Mouse (Mus musculus) inflammation-experienced regulatory T-cells, adult 6 months (primary cell): ENCODE results near the gene Adprm. TPM values are rescaled to one million over a fixed set of nuclear protein-coding genes. Genes with fewer than 3 reads are reported as not detected.

ENCODE experiments used
- ATAC-seq: one replicate; pipeline ENCODE4 v1.8.0; 2017
- polyA plus RNA-seq, 3 experiments: library from polyadenylated mRNA; unstranded; fragments of 100-300 nt; shearing (Covaris generic); gene quantifications; one replicate each; pipeline ENCODE4 v1.2.1; 2017

Adprm gene
- polyA plus RNA-seq, 3 experiments from 2014 or later, result 68.1 to 92.5 (median 75.7) TPM

GRCm38 (mm10) chr11:67022354-67023115 lies 29.9 kb downstream of the Adprm start:
- ATAC-seq, result no peak

GRCm38 (mm10) chr11:67020948-67021347 lies 31.4 kb downstream of the Adprm start:
- ATAC-seq, result no peak

GRCm38 (mm10) chr11:67019711-67020475 lies 32.5 kb downstream of the Adprm start:
- ATAC-seq, result no peak

GRCm38 (mm10) chr11:67017801-67018591 lies 34.4 kb downstream of the Adprm start:
- no peak for ATAC-seq

- no peak for ATAC-seq
Observed at GRCm38 (mm10) chr11:67011635-67012034, 40.8 kb downstream of the Adprm start.

GRCm38 (mm10) chr11:67010430-67010829 lies 42.0 kb downstream of the Adprm start:
- peak; percentile 41 for ATAC-seq

GRCm38 (mm10) chr11:67008528-67008927 lies 43.9 kb downstream of the Adprm start:
- no peak for ATAC-seq

- no peak for ATAC-seq
Observed at GRCm38 (mm10) chr11:67007961-67008360, 44.4 kb downstream of the Adprm start.

GRCm38 (mm10) chr11:67002911-67003310 lies 49.5 kb downstream of the Adprm start:
- no peak for ATAC-seq

- no peak for ATAC-seq
Observed at GRCm38 (mm10) chr11:67001717-67002116, 50.7 kb downstream of the Adprm start.

GRCm38 (mm10) chr11:67000671-67001070 lies 51.7 kb downstream of the Adprm start:
- no peak for ATAC-seq

GRCm38 (mm10) chr11:66998467-66999403 lies 53.7 kb downstream of the Adprm start:
- no peak for ATAC-seq

- no peak for ATAC-seq
Observed at GRCm38 (mm10) chr11:66996446-66996845, 55.9 kb downstream of the Adprm start.

GRCm38 (mm10) chr11:66993674-66994073 lies 58.7 kb downstream of the Adprm start:
- ATAC-seq, result no peak

- ATAC-seq, result no peak
Observed at GRCm38 (mm10) chr11:66992150-66992549, 60.2 kb downstream of the Adprm start.

Other genes starting within 250 kb of the Adprm start
- not detected for gene Pirt, start 140.6 kb downstream of the Adprm start, polyA plus RNA-seq
- not detected for gene Tmem238l, start 96.0 kb downstream of the Adprm start, polyA plus RNA-seq
- 1 to 10 TPM; 1.9 to 3.0 (median 2.6) TPM for gene Tmem220, start 27.4 kb downstream of the Adprm start, polyA plus RNA-seq
- gene Sco1, start 76 bp upstream of the Adprm start, polyA plus RNA-seq, result 1 to 10 TPM; 6.5 to 9.1 (median 8.9) TPM
- gene Myh3, start 25.7 kb upstream of the Adprm start, polyA plus RNA-seq, result under 1 TPM; 0.12 to 0.57 (median 0.44) TPM
- not detected for gene Myh2, start 118.4 kb upstream of the Adprm start, polyA plus RNA-seq
- not detected for gene Myh1, start 147.5 kb upstream of the Adprm start, polyA plus RNA-seq
- gene Myh4, start 185.4 kb upstream of the Adprm start, polyA plus RNA-seq, result under 1 TPM in 1 of 3 experiments, not detected in 2; 0.07 TPM
- gene Myh8, start 224.5 kb upstream of the Adprm start, polyA plus RNA-seq, result not detected